Comparison of ENCODE assay signal across 26 mouse cellular contexts in the genomic region with DNA sequence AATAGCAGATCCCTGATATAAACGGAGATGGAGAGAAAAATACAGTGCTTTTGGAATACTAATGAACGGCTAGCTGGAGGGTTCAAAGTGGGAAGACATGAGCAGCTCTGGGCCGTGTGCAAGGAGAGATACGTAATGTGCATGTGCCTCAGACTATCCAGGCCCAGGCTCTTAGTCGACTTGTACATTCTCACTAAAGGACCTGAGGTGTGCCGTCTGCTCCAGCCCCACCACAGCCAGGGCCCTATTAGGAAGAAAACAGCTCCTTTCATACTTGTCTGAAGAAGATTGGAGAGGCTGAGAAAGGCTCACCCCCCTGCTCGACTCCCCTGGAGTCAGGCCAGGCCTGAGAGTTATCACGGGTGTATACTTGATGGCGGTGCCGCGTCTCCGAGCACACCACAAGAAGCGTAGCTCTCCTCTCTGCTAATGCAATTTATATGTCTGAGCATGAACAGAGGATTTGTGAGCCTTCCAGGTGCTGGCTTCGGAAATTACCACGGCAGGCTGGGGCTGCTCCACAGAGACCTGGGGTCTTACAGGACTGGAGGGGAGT. TPM values are rescaled to one million over a fixed set of nuclear protein-coding genes. Genes with fewer than 3 reads are reported as not detected.
A peak's percentile ranks its signal among the peaks of the same experiment; 100 is the strongest.
DNase-seq lines count a peak whose midpoint lies in the region; ATAC-seq and TF ChIP-seq lines count a peak whose summit lies in the region.
"Had no signal": no experiment of that assay in that cellular context is flagged by ENCODE, and none has a peak within 500 bp of the region (broad histone marks: within the 10 kb centered on the region; RNA-seq: fewer than 3 reads in every experiment).

No protein-coding gene starts in this region.

- no peaks in the 10 kb centered on the region for H3K9me3 ChIP-seq in embryonic facial prominence, embryonic 12.5 days
- no peaks in the 10 kb centered on the region for H3K9me3 ChIP-seq in embryonic facial prominence, embryonic 10.5 days
- H3K9me3 ChIP-seq in heart, postnatal 0 days (replicated peaks; ENCODE audit: control insufficient read depth, low read length): no peaks in the 10 kb centered on the region
- no peaks in the 10 kb centered on the region for H3K9me3 ChIP-seq in midbrain, embryonic 15.5 days
- H3K9me3 ChIP-seq in midbrain, embryonic 10.5 days (replicated peaks): no peaks in the 10 kb centered on the region
- H3K9me3 ChIP-seq in stomach, embryonic 16.5 days (replicated peaks; ENCODE audit: control insufficient read depth, low read length): no peaks in the 10 kb centered on the region
- H3K9me3 ChIP-seq: forebrain, embryonic 10.5 days; hindbrain, embryonic 15.5 days; neural tube, embryonic 15.5 days had no signal

- no peak overlapping the region for H3K9ac ChIP-seq in embryonic facial prominence, embryonic 12.5 days
- H3K9ac ChIP-seq in heart, postnatal 0 days (replicated peaks; ENCODE audit: low read depth, low read length): no peak overlapping the region
- H3K9ac ChIP-seq in midbrain, embryonic 15.5 days: no peak overlapping the region
- H3K9ac ChIP-seq in stomach, embryonic 16.5 days (ENCODE audit: low read length): peak overlapping the region; percentile 25; the same call in 1 of the 2 replicates
- H3K9ac ChIP-seq: hindbrain, embryonic 15.5 days; liver, postnatal 0 days; neural tube, embryonic 15.5 days had no signal

- no peak overlapping the region for H3K4me3 ChIP-seq in embryonic facial prominence, embryonic 12.5 days
- no peak overlapping the region for H3K4me3 ChIP-seq in embryonic facial prominence, embryonic 10.5 days
- no peak overlapping the region for H3K4me3 ChIP-seq in heart, postnatal 0 days (ENCODE audit: low read depth, low read length)
- no peak overlapping the region for H3K4me3 ChIP-seq in midbrain, embryonic 15.5 days
- no peak overlapping the region for H3K4me3 ChIP-seq in midbrain, embryonic 10.5 days
- no peak overlapping the region for H3K4me3 ChIP-seq in stomach, embryonic 16.5 days (replicated peaks; ENCODE audit: low read length)
- H3K4me3 ChIP-seq: forebrain, embryonic 10.5 days; heart, adult 2 months; hindbrain, embryonic 15.5 days; neural tube, embryonic 15.5 days had no signal

- H3K27me3 ChIP-seq in embryonic facial prominence, embryonic 12.5 days: no peaks in the 10 kb centered on the region
- no peaks in the 10 kb centered on the region for H3K27me3 ChIP-seq in embryonic facial prominence, embryonic 10.5 days (replicated peaks; ENCODE audit: low read depth, poor library complexity, severe bottlenecking)
- H3K27me3 ChIP-seq in heart, postnatal 0 days (ENCODE audit: control insufficient read depth, insufficient read depth, low read length): no peaks in the 10 kb centered on the region
- no peaks in the 10 kb centered on the region for H3K27me3 ChIP-seq in midbrain, embryonic 15.5 days (replicated peaks)
- H3K27me3 ChIP-seq in midbrain, embryonic 10.5 days (ENCODE audit: low read depth, poor library complexity, severe bottlenecking): no peaks in the 10 kb centered on the region; the same call in 1 of the 2 replicates
- H3K27me3 ChIP-seq in stomach, embryonic 16.5 days (ENCODE audit: control insufficient read depth, insufficient read depth, low read length): no peaks in the 10 kb centered on the region
- H3K27me3 ChIP-seq: hindbrain, embryonic 15.5 days; neural tube, embryonic 15.5 days had no signal

- no peaks in the 10 kb centered on the region for H3K36me3 ChIP-seq in embryonic facial prominence, embryonic 12.5 days
- no peaks in the 10 kb centered on the region for H3K36me3 ChIP-seq in embryonic facial prominence, embryonic 10.5 days (replicated peaks)
- no peaks in the 10 kb centered on the region for H3K36me3 ChIP-seq in heart, postnatal 0 days (replicated peaks; ENCODE audit: control insufficient read depth, insufficient read depth, low read length)
- no peaks in the 10 kb centered on the region for H3K36me3 ChIP-seq in midbrain, embryonic 15.5 days (replicated peaks)
- H3K36me3 ChIP-seq in midbrain, embryonic 10.5 days: no peaks in the 10 kb centered on the region
- H3K36me3 ChIP-seq in stomach, embryonic 16.5 days (ENCODE audit: control insufficient read depth, insufficient read depth, low read length): no peaks in the 10 kb centered on the region
- H3K36me3 ChIP-seq: forebrain, embryonic 10.5 days; hindbrain, embryonic 15.5 days; neural tube, embryonic 15.5 days had no signal

- no peak overlapping the region for H3K4me2 ChIP-seq in embryonic facial prominence, embryonic 12.5 days (replicated peaks)
- H3K4me2 ChIP-seq in heart, postnatal 0 days (ENCODE audit: low read depth, low read length): 0 out of 2 replicates have a peak overlapping the region, but pooled peaks have one; percentile 8
- H3K4me2 ChIP-seq in midbrain, embryonic 15.5 days: no peak overlapping the region
- H3K4me2 ChIP-seq in stomach, embryonic 16.5 days (ENCODE audit: low read depth, low read length): no peak overlapping the region
- H3K4me2 ChIP-seq: hindbrain, embryonic 15.5 days; liver, embryonic 11.5 days; neural tube, embryonic 15.5 days had no signal

- no peak overlapping the region for H3K27ac ChIP-seq in embryonic facial prominence, embryonic 12.5 days
- no peak overlapping the region for H3K27ac ChIP-seq in embryonic facial prominence, embryonic 10.5 days (replicated peaks)
- no peak overlapping the region for H3K27ac ChIP-seq in heart, postnatal 0 days (ENCODE audit: low read depth)
- no peak overlapping the region for H3K27ac ChIP-seq in midbrain, embryonic 15.5 days
- no peak overlapping the region for H3K27ac ChIP-seq in midbrain, embryonic 10.5 days (replicated peaks)
- 0 out of 2 replicates have a peak overlapping the region, but pooled peaks have one; percentile 23 for H3K27ac ChIP-seq in stomach, embryonic 16.5 days (ENCODE audit: low read length)
- H3K27ac ChIP-seq: forebrain, embryonic 10.5 days; heart, adult 2 months; hindbrain, embryonic 15.5 days; kidney, postnatal 0 days; neural tube, embryonic 15.5 days had no signal

- 0 out of 2 replicates have a peak, but pooled peaks have one; percentile 52 for ATAC-seq in embryonic facial prominence, embryonic 12.5 days (ENCODE audit: insufficient number of reproducible peaks, insufficient read depth, low FRiP score, low TSS enrichment)
- no peak for ATAC-seq in heart, postnatal 0 days (ENCODE audit: insufficient read depth, low read depth)
- ATAC-seq in midbrain, embryonic 15.5 days (replicated peaks): peak; percentile 48; the same call in 1 of the 2 replicates
- ATAC-seq in stomach, embryonic 16.5 days (ENCODE audit: insufficient read depth, low FRiP score): peak; percentile 60
- ATAC-seq: activated CD4-positive, CD25-positive, alpha-beta regulatory T cell, adult 4 months; liver, postnatal 0 days had no signal

- peaks cover 22% of the 10 kb centered on the region; the same call in 1 of the 2 replicates for H3K4me1 ChIP-seq in embryonic facial prominence, embryonic 12.5 days
- H3K4me1 ChIP-seq in embryonic facial prominence, embryonic 10.5 days: peaks cover 36% of the 10 kb centered on the region
- H3K4me1 ChIP-seq in heart, postnatal 0 days (ENCODE audit: control insufficient read depth, insufficient read depth): no peaks in the 10 kb centered on the region
- peaks cover 12% of the 10 kb centered on the region for H3K4me1 ChIP-seq in midbrain, embryonic 15.5 days
- peaks cover 24% of the 10 kb centered on the region for H3K4me1 ChIP-seq in midbrain, embryonic 10.5 days
- H3K4me1 ChIP-seq in stomach, embryonic 16.5 days (ENCODE audit: control insufficient read depth, insufficient read depth, low read length): peaks cover 12% of the 10 kb centered on the region

- intact Hi-C loops in heart, postnatal 10 days (cut with DNase I): no loop called here

- no peak for TF ChIP-seq EP300 in heart, postnatal 0 days (IDR thresholded peaks at IDR 0.05; ENCODE audit: low read depth)

- no peak for TF ChIP-seq CTCF in heart, postnatal 0 days (IDR thresholded peaks at IDR 0.05; ENCODE audit: low read depth)

- DNase-seq in embryonic facial prominence, embryonic 10.5 days (ENCODE audit: low spot score): no peak
- no peak for DNase-seq in heart, postnatal 0 days (ENCODE audit: low spot score)
- no peak for DNase-seq in heart, postnatal 10 days
- no peak for DNase-seq in midbrain, embryonic 10.5 days (ENCODE audit: low spot score)
- DNase-seq in kidney, adult 8-10 months: no peak
- DNase-seq: adrenal gland, postnatal 10 days; cerebellum, adult 2 months; cerebellum, postnatal 36 days; embryo, embryonic 11 days; gastrocnemius, postnatal 25 days; heart, adult 2 months; heart, postnatal 4 days; kidney, adult 11 months; left cerebral cortex, postnatal 4 days; liver, postnatal 0 days; lung, postnatal 36 days; thymus, postnatal 14 days had no signal

- whole genome bisulfite sequencing in embryonic facial prominence, embryonic 12.5 days: 62% methylated on average over 15 of the region's 15 CpGs
- 82% methylated on average over 15 of the region's 15 CpGs for WGBS in embryonic facial prominence, embryonic 10.5 days
- 49% methylated on average over 15 of the region's 15 CpGs for WGBS in heart, postnatal 0 days
- 49% methylated on average over 15 of the region's 15 CpGs for WGBS in midbrain, embryonic 15.5 days
- whole genome bisulfite sequencing in midbrain, embryonic 10.5 days: 84% methylated on average over 15 of the region's 15 CpGs
- WGBS in stomach, embryonic 16.5 days: 48% methylated on average over 15 of the region's 15 CpGs

RNA-seq across cellular contexts. Expression of a gene that starts 42.4 kb away (rescaled TPM):
- polyA plus RNA-seq in embryonic facial prominence, embryonic 12.5 days (2016; fragmentation: Nextera tagmentation; extraction: Ambion mirVana): 8.3 and 9.6 TPM in 2 replicates
- 3.9 and 4.9 TPM in 2 replicates for polyA plus RNA-seq in embryonic facial prominence, embryonic 10.5 days (2016; fragmentation: Nextera tagmentation; extraction: Ambion mirVana)
- total RNA-seq in heart, postnatal 0 days (2014; rRNA removed; ENCODE audit: low replicate concordance): 54.8 and 79.6 TPM in 2 replicates
- polyA plus RNA-seq in heart, postnatal 0 days (2015; fragmentation: Nextera tagmentation; extraction: Ambion mirVana): 6.5 and 7.4 TPM in 2 replicates
- 10 to 100 TPM; 67.9 to 71.6 TPM for total RNA-seq in heart, postnatal 10 days (2021)
- 6.3 and 6.7 TPM in 2 replicates for polyA plus RNA-seq in midbrain, embryonic 15.5 days (2015; fragmentation: Nextera tagmentation; extraction: Ambion mirVana)
- 1.2 and 2.5 TPM in 2 replicates for polyA plus RNA-seq in midbrain, embryonic 10.5 days (2016; fragmentation: Nextera tagmentation; extraction: Ambion mirVana)
- 2.1 and 2.7 TPM in 2 replicates for polyA plus RNA-seq in stomach, embryonic 16.5 days (2015; fragmentation: Nextera tagmentation; extraction: Ambion mirVana)
- polyA plus RNA-seq: activated CD4-positive, CD25-positive, alpha-beta regulatory T cell, adult 4 months had no signal
